Mouse (Mus musculus) neural tube, postnatal 0 days (tissue): Measurements from ENCODE around the gene 9330159F19Rik. TPM values are rescaled to one million over a fixed set of nuclear protein-coding genes. Genes with fewer than 3 reads are reported as not detected.

Experiments used
- polyA plus RNA-seq: library from polyadenylated mRNA; unstranded; fragments of >200 nt; fragmentation: Nextera tagmentation; extraction: Ambion mirVana; gene quantifications from 2 replicates; pipeline ENCODE4 v1.2.1, GENCODE M21; 2015

The 9330159F19Rik gene
- 13.9 and 15.3 TPM in 2 replicates for polyA plus RNA-seq

GRCm38 (mm10) chr10:29211453-29211852 lies at the start of gene 9330159F19Rik:
Gene 9330159F19Rik (plus strand): TSS chr10:29211606.

DNA sequence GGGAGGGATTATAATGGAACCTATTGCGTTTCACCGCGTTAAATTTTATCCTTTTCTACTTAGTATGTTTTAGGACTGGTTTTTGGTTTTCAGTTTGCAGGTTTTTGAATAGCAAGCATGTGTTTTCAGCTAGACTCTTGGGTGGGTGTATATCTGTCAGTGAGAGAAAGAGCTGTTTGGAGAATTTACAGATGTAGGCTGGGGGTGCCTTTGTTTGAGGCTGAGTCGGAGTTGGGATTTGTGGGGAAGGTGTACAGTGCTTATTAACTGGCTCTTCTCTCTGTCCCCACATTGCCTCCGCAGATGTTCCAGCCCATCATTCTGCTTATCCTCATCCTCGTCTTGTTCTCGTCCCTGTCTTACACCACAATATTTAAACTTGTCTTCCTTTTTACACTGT lies 12.8 kb upstream of the 9330159F19Rik start, which contains the start of gene Gm49353:
Gene Gm49353 (plus strand): TSS at position 313 of the 400 bp plus-strand sequence.

Other genes starting within 250 kb of the 9330159F19Rik start
- not detected in 2 replicates for gene 2310057J18Rik, start 225.3 kb upstream of the 9330159F19Rik start, polyA plus RNA-seq
- 158 and 162 TPM in 2 replicates for gene Soga3, start 67.8 kb upstream of the 9330159F19Rik start, polyA plus RNA-seq
- gene Gm49353, start 12.7 kb upstream of the 9330159F19Rik start, polyA plus RNA-seq = 10.4 and 11.5 TPM in 2 replicates
- gene Echdc1, start 101.6 kb downstream of the 9330159F19Rik start, polyA plus RNA-seq = 29.9 and 32.3 TPM in 2 replicates
- gene Rnf146, start 150.8 kb downstream of the 9330159F19Rik start, polyA plus RNA-seq = 54.7 and 58.4 TPM in 2 replicates